ENCODE assay signal across 16 mouse cellular contexts in genomic region chr10:71215996-71216395, GRCm38 (mm10).
"Had no signal": no experiment of that assay in that cellular context is flagged by ENCODE, and none has a peak within 500 bp of the region (broad histone marks: within the 10 kb centered on the region; RNA-seq: fewer than 3 reads in every experiment).

No protein-coding gene starts in this region.

- H3K27me3 ChIP-seq: neural tube, embryonic 13.5 days; neural tube, embryonic 15.5 days; stomach, embryonic 15.5 days had no signal

- H3K36me3 ChIP-seq: neural tube, embryonic 13.5 days; neural tube, embryonic 15.5 days; stomach, embryonic 15.5 days had no signal

- H3K4me3 ChIP-seq: neural tube, embryonic 13.5 days; neural tube, embryonic 15.5 days; stomach, embryonic 15.5 days had no signal

- DNase-seq: retina, postnatal 1 day; right cerebral cortex, adult 18-20 months; right cerebral cortex, postnatal 14 days; right cerebral cortex, postnatal 25 days; right cerebral cortex, postnatal 4 days; spleen, adult 18-20 months; thymus, adult 18-20 months; thymus, adult 2 months; thymus, postnatal 14 days; thymus, postnatal 25 days; thymus, postnatal 36 days; thymus, postnatal 4 days had no signal

- H3K4me1 ChIP-seq: stomach, embryonic 15.5 days had no signal

- H3K27ac ChIP-seq: neural tube, embryonic 13.5 days; neural tube, embryonic 15.5 days; stomach, embryonic 15.5 days; stomach, postnatal 0 days had no signal
